Mouse (Mus musculus): ENCODE results near the gene Asl.
A peak's percentile ranks its signal among the peaks of the same experiment; 100 is the strongest.
"Not testable (repeated sequence)": the region's sequence is repeated elsewhere in the genome, so short reads cannot be mapped to it uniquely, and the experiment has no call there.

Asl gene

DNA sequence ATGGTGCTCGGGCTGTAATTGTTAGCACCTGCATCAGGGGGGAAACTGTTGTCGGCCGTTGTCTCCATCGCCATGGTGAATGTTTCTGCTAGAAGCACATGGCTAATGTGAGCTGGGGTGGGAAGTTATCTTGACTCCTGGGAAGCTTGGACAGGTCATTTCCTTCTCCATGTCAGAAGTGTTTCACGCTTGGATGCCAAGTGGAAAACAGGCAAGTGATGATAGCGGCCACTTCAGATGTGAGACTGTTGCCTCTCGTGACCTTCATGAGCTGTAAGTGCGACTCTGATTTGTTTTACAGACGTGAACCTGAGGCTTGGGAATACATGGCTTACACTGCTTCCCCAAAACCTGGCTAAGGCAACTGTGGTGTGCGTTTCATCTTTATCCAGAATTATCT, 17.5 kb upstream of the Asl start:
- DNase-seq (ENCODE audit: extremely low spot score, low read depth, low spot score), result no peak

- DNase-seq (ENCODE audit: extremely low spot score, low read depth, low spot score), result no peak
Observed at GRCm38 (mm10) chr5:130046100-130046499, 17.1 kb upstream of the Asl start.

DNA sequence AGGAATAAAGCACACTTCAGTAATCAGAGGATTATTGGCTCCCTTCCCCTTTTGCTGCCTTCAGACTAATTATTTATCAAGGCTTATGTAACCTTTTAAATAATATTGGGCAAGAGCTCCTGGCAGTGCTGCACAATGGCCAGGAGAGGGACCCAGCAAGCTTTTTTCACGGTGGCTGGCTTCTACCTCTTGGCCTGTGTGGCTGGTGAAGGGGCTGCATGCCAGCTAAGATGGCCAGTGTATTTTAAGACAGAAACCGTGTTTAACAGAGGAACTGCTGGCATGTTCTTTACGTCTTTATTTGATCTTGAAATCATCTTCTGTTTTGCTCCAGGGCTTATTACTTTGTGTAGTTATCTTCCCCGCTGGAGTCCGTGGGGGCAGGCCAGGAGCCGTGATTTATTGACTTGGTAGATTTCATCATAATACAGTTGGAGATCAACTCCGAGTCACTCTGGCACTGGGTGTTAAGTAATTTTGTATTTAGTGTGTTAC, 15.2 kb upstream of the Asl start:
- DNase-seq (ENCODE audit: extremely low spot score, low read depth, low spot score), result no peak

GRCm38 (mm10) chr5:130043741-130044140, 14.7 kb upstream of the Asl start:
- DNase-seq (ENCODE audit: extremely low spot score, low read depth, low spot score), result no peak

DNA sequence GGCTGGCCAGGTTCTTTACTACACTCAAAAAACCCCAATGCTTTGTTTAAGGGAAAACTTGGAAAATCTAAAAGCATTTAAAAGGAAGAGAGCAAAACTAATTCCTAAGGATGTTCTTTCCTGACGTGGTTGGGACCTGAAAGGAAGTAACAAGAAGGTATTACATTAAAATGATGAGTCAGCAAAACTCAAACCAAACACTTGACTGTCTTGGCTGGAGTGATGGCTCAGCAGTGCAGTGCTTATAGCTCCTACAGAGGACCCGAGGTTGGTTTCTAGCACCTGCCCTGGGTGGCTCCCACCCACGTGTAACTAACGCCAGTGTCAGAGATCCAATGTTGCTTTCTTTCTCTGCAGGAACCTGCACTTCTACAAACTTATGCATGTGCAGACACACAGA, 12.2 kb upstream of the Asl start:
- DNase-seq (ENCODE audit: extremely low spot score, low read depth, low spot score), result no peak

DNA sequence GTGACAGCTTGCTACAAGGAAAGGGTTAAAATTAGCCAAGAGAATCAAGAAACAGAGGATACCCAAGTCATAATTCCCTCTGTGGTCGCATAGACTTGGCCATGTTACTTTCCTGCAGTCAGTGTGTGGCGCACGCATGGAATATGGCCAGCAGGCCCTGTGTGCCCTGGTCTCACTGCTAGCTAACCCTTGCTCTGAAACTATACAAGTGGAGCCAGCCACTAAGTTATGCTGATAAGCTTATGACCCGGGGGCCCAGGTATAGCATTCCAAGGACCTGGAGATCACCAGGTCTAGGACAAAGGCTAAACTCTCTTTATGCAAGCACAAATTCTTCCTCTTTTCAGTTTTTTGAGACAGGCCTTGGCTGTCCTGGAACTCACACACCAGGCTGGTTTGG, 11.8 kb upstream of the Asl start:
- no peak for DNase-seq (ENCODE audit: extremely low spot score, low read depth, low spot score)

DNA sequence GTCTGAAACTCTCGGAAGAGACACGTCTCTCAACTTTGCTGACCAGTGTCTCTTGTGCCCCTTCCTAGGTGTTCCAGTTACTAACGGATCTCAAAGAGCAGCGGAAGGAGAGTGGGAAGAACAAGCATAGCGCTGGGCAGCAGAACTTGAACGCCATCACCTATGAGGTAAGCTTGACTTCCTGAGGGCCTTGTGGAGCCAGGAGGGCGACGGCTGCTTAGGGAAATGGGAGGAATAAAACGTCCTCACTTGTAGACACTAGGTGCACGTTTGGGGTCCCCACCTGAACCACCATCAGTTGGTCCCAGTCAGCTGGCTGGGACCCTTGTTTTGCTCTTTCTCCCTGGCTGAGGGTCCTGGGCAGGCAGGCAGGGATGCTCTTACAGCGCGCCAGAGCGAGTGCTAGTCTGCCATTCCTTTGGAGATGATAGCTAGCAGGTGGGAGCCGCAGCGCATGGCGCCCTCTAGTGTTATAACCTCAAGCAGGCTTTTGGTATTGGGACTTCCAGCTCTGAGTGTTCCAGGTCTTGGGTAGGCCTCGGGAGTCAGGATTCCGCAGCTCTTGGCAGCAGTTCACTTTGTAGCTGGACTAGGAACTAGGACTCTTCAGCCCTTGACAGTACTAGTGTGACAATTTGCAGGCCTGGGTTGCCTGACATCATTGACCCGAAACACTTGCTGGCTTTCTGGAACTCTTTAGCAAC, 8.9 kb upstream of the Asl start:
- peak; percentile 31 for DNase-seq (ENCODE audit: extremely low spot score, low read depth, low spot score)

DNA sequence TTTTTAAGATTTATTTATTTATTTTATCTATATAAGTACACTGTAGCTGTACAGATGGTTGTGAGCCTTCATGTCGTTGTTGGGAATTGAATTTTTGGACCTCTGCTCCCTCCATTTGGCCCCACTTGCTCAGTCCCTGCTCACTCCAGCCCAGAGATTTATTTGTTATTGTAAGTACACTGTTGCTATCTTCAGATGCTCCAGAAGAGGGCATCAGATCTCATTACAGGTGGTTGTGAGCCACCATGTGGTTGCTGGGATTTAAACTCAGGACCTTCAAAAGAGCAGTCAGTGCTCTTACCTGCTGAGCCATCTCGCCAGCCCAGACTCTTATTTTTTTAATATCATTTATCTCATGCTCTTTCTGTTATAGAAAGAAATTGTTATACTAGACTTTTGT, 7.3 kb upstream of the Asl start:
- DNase-seq (ENCODE audit: extremely low spot score, low read depth, low spot score), result not testable (repeated sequence)

- DNase-seq (ENCODE audit: extremely low spot score, low read depth, low spot score), result no peak
Observed at GRCm38 (mm10) chr5:130033869-130034268, 4.8 kb upstream of the Asl start.

DNA sequence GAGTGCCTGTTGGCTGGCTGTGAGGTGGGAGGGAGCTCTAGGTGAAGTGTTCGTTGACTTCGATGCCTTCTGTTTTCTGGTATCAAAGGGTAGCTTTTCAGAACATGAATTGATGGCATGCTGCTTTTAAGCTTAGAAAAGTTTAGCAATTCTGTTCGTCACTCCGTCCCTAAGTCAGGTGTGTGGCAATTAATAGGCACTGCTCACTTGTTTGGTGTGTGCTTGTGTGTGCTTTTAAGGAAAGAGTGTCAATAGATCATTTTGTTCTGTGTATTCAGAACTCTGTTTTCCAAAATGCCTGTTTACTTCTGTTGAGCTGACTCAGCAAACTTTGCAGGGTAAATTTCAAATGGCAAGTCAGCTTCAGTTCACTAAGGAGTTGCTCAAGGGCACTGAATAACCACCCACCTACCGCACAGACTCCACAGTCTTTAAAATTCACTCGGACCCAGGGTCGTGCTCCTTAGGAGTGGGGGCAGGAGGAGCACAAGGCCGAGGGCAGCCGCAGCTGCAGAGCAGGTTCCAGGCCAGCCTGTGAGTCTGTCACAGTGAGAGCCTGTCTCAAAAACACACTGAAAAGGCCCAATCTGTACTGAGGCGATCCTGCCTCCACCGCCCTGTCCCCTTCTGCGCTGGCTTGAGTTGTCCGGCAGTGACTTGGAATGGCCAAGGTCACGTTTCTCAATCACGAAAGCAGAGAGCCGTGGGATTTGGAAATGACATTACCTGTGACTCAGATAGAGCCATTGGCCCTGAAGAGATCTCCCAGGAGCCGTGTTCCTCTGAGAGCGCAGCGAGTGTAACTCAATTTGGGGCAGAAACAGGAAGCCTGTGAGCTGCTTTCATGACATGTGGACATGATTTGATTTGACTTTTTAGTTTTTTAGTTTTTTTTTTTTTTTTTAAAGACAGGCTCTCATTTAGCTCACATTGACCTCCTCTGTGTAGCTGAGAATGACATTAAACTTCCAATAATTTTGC, 2.7 kb upstream of the Asl start:
- no peak for DNase-seq (ENCODE audit: extremely low spot score, low read depth, low spot score)

- no peak for DNase-seq (ENCODE audit: extremely low spot score, low read depth, low spot score)
Observed at GRCm38 (mm10) chr5:130027696-130028095, 1.4 kb downstream of the Asl start.

DNA sequence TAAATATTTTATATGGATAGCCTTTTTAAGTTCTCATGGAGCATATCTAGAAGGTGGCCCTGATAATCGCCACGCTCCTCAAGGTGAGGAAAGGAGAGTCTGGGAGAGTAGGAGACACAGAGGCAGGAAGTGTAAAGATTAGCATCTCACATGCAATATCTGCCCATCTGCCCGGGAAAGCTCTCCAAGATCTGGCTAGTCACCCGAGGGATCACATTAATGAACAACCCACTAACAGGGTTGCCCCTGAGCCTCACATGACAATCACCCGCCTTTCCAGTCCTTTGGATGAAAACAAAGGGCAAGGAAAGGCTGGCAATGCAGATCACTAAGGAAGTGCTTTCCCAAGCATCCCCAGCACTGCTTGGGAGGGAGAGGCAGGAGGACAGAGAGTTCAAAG, 1.9 kb downstream of the Asl start:
- no peak for DNase-seq (ENCODE audit: extremely low spot score, low read depth, low spot score)

DNA sequence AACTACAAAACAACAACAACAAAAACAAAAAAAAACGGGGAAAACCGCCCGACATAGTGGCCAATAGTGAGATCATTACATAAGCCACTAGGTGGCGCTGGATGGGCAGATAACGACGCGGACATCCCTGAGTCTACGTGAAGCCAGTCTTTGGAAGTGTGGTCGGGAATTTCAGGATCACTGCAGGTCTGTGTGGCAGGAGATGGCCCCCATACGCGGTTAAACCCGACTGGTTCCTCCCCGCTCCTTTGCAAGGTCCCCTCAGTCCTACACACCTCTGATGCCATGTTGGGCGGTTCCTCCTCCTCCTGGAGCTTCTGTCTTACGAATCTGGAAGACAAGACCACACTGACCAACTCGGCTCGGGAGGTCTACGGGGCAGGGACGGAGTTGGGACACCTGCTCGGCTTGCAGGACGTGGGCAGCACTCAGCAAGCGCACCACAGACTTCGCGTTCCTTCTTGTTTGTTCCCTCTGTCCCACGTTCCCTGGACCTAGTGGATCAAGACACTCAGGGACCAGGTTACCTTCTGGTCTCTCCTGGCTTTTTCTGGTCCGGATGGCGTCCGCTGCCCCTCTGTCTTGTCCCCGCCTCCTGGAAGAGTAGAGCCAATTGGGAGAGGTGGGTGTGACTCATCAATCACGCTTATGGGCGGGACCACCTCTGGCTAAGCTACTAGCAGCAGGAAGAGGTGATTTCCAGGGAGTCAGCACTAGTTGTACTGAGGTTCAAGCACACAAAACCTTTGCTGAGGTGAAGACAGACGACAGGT, 5.1 kb downstream of the Asl start:
- DNase-seq (ENCODE audit: extremely low spot score, low read depth, low spot score), result peak; percentile 73

DNA sequence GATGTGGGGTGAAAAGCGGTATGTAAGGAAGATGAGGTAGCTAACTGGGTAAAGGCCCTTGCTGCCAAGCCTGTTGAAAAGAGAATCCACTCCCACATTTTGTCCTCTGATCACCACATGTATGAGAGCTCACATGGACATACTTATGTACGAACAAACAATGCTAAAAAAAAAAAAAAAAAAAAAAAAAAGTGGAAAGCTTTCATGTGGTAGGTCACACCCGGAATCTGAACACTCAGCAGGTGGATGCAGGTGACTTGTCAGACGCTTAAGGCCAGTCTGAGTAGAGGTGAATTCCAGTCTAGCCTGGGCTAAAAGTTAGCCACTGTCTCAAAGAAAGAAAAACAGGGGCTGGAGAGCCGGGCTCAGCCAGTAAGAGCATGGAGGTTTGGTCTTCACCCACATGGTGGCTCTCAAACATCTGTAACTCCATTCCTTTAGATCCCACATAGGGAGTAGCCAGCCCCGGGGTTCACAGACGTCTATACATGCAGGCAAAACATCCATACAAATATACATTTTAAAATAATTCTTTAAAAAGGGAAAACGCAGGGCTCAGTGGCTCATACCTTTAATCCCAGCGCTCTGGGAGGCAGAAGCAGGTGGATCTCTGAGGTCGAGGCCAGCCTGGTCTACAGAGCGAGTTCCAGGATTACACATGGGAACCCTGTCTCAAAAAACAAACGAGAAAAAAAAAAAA, 5.8 kb downstream of the Asl start:
- no peak for DNase-seq (ENCODE audit: extremely low spot score, low read depth, low spot score)

- DNase-seq (ENCODE audit: extremely low spot score, low read depth, low spot score), result no peak
Observed at GRCm38 (mm10) chr5:130022366-130022765, 6.7 kb downstream of the Asl start.

GRCm38 (mm10) chr5:130021361-130021966, 7.6 kb downstream of the Asl start:
- no peak for DNase-seq (ENCODE audit: extremely low spot score, low read depth, low spot score)

GRCm38 (mm10) chr5:130019461-130019860, 9.6 kb downstream of the Asl start:
- DNase-seq (ENCODE audit: extremely low spot score, low read depth, low spot score), result no peak

GRCm38 (mm10) chr5:130015104-130015503, 13.9 kb downstream of the Asl start:
- DNase-seq (ENCODE audit: extremely low spot score, low read depth, low spot score), result no peak

DNA sequence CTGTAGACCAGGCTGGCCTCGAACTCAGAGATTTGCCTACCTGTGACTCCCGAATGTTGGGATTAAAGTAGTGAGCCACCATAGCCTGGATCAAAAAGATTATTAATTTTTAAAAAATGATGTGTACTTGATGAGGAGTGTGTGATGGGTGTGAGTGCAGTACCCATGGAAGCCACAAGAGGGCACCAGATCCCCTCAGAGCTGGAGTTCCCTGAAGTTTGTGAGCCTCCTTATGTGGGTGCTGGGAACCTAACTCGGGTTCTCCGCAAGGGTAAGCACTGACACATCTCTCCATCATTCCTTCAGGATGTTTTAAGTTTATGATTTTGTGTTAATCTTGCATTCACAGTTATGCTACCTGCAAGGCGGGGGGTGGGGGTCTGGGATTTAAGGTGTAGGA, 18.1 kb downstream of the Asl start:
- DNase-seq (ENCODE audit: extremely low spot score, low read depth, low spot score), result no peak

GRCm38 (mm10) chr5:130009784-130010183, 19.3 kb downstream of the Asl start:
- no peak for DNase-seq (ENCODE audit: extremely low spot score, low read depth, low spot score)

Data from hindlimb bud, embryonic 11.5 days (tissue).